Mouse (Mus musculus): ENCODE results near the gene Gm10722.
"Not testable (repeated sequence)": the region's sequence is repeated elsewhere in the genome, so short reads cannot be mapped to it uniquely, and the experiment has no call there.

- TF ChIP-seq POLR2A (IDR thresholded peaks at IDR 0.05; ENCODE audit: borderline replicate concordance, extremely low read depth, low read depth, low read length); CTCF (IDR thresholded peaks at IDR 0.05; ENCODE audit: insufficient read depth, low read length): not testable (repeated sequence)
These were observed 33.6 kb downstream of the Gm10722 start, which contains the start of gene Gm17535 for GRCm38 (mm10) chr9:3034299-3034698.

Measured in lung, adult 2 months (tissue).